Mouse (Mus musculus): ENCODE measurements at regions not wholly inside any gene's neighbourhood (a gene's known extent, or its start where the extent isn't known, plus 50 kb on each side); places are given as distances from the start of the nearest gene placed in this dataset.

DNA sequence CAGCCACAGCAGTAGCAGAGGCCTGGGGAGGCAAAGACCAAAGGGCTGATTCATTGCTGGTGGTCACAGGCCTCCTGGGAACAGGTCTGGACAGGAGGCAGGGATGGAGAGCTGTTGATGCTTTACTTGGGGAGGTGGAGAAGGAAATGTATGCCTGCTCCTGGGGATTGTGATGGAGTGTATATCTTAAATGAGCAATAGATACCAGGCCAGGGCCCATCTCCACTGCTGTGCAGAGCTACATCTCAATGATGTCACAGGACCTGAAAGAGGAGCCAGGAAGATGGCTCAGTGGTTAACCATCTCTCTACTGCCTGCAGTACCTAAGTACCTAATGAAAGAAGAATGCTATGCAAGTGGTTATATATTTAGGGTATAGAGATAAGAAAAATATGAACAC, 132.6 kb downstream of the En1 start:
- Histone ChIP-seq H3K4me1 (no peaks in the 10 kb centered on the region), H3K36me3 (replicated peaks) (no peaks in the 10 kb centered on the region), H3K4me3 (no peak overlapping the region), H3K27me3 (ENCODE audit: poor library complexity, severe bottlenecking) (no peaks in the 10 kb centered on the region), H3K27ac (no peak overlapping the region), H3K9me3 (no peaks in the 10 kb centered on the region)
- no peak for DNase-seq (ENCODE audit: extremely low spot score, low spot score)

DNA sequence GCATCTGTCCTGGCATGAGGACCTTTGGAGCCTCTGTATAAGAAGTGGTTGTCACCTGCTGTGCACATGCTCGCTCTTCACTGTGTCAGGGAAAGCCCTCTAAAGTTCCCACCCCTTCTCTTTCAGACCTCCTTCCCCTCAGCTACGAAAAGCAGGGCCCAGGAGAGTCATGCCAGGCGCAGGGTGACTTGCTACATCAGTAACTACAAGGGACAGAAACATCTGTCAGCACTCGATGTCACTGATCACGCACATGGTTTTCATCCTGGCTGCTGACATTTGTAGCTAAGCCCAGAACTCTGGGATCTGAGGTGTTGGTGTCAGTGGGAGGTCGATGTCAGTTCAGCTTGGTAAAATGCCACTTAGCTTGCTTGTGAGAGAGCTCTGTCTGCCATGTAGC, 137.3 kb downstream of the En1 start:
- H3K9me3 ChIP-seq = no peaks in the 10 kb centered on the region
- 70% methylated on average over 6 of the region's 6 CpGs for WGBS
- H3K4me3 ChIP-seq = no peak overlapping the region
- no peaks in the 10 kb centered on the region for H3K36me3 ChIP-seq (replicated peaks)
- no peak overlapping the region for H3K27ac ChIP-seq
- no peaks in the 10 kb centered on the region for H3K27me3 ChIP-seq (ENCODE audit: poor library complexity, severe bottlenecking)
- DNase-seq (ENCODE audit: extremely low spot score, low spot score) = no peak
- H3K4me1 ChIP-seq = peaks cover 5% of the 10 kb centered on the region; the same call in 1 of the 2 replicates

DNA sequence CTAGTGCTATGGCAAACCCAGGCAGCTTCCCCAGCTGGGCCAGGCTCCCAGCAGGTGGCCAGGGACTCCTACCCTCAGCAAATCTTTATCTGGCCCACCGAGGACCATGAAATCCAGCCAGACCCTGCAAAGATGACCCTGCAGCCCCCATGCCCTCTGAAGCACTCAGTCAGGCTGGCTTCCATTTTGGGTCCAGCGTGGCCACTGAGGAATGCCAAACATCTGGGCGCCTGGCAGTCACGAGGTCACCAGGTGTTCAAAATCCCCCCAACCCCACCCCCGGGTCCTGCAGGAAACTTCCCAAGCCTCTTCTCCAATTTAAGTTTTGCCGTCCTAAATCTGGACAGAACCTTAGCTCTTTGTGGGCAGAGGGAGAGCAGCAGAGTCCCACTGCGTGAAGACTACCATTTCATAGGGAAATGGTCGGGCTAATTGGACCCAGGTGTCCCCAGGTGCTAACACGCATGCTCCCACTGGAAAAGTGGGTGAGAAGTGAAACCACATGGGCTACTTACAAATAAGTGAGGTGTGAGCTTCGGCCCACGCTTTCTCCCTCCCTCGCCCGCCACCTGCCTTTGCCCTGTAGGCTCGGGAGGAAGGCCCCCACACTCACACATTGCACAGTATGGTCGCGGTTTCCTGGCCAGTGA, 139.0 kb downstream of the En1 start:
- no peak overlapping the region for H3K27ac ChIP-seq

DNA sequence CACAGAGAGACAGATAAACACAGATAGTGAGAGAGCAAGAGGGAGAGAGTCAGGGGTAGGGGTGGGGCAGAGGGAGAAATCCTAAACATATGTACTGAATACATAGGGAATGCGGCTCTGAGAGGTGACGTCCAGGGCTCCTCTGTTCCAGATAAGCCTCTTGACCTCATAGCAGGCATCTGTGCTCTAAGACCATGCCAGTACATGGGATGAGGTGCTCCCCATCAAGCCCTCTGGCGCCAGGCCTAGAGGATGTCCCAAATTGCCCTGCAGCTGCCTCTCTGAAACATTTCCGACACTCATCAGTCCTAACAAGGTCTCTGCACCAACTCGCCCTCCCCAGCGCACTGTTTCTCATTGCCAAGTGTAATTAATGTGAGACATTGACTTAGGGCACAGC, 146.7 kb downstream of the En1 start:
- no peak for DNase-seq (ENCODE audit: extremely low spot score, low spot score)
- Histone ChIP-seq H3K36me3 (replicated peaks) (no peaks in the 10 kb centered on the region), H3K27ac (no peak overlapping the region), H3K4me1 (no peaks in the 10 kb centered on the region), H3K4me3 (no peak overlapping the region), H3K9me3 (no peaks in the 10 kb centered on the region), H3K27me3 (ENCODE audit: poor library complexity, severe bottlenecking) (no peaks in the 10 kb centered on the region)
- 82% methylated on average over 6 of the region's 6 CpGs for WGBS

More for the DNA sequence above, 139.0 kb downstream of the En1 start:
- Histone ChIP-seq H3K27me3 (ENCODE audit: poor library complexity, severe bottlenecking) (no peaks in the 10 kb centered on the region), H3K4me1 (peaks cover 5% of the 10 kb centered on the region; the same call in 1 of the 2 replicates), H3K4me3 (no peak overlapping the region), H3K36me3 (replicated peaks) (no peaks in the 10 kb centered on the region), H3K9me3 (no peaks in the 10 kb centered on the region)
- WGBS = 79% methylated on average over 16 of the region's 16 CpGs
- no peak for DNase-seq (ENCODE audit: extremely low spot score, low spot score)

DNA sequence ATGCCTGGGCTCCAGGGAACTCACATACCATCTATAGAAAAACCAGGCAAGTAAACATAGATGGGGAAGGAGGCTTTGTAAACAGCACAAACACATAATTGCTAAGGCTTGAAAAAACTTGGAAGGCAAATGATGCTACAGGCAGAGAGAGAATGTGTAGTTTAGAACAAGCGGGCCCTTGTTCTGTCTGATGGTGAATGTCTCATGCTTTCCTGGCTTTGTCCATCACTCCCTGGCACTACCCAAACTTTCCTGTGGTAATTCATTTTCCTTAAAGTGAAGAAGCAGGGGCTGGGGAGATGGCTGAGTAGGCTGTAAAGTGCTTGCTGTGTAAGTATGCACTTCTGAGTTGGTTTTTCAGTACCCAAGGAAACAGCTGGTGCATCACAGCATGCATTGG, 151.2 kb downstream of the En1 start:
- no peaks in the 10 kb centered on the region for H3K36me3 ChIP-seq (replicated peaks)
- H3K4me1 ChIP-seq = 0 out of 2 replicates have a peak, but pooled peaks cover 3% of the 10 kb centered on the region
- H3K4me3 ChIP-seq = no peak overlapping the region
- DNase-seq (ENCODE audit: extremely low spot score, low spot score) = no peak
- WGBS = 93% methylated on average over 1 of the region's 1 CpGs
- no peak overlapping the region for H3K27ac ChIP-seq
- no peaks in the 10 kb centered on the region for H3K9me3 ChIP-seq
- no peaks in the 10 kb centered on the region for H3K27me3 ChIP-seq (ENCODE audit: poor library complexity, severe bottlenecking)

DNA sequence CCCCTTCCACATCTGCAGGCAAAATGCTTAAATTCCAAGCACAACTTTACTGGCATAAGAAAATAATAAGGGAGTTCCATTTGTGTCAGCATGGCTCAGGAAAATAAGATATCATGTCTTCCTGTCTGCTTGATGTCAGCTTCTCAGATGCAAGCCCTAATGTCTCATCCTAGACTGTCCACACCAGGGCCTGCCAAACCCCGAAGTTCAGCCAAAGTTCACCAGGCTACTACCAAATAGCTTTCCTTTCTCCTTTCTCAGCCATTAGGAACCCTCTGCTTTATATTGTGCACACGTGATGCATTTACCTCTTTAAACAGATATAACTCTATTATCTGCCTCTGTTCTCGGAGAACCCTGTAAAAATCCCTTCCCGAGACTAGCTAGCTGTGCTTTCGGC, 152.1 kb downstream of the En1 start:
- 0 out of 2 replicates have a peak, but pooled peaks cover 3% of the 10 kb centered on the region for H3K4me1 ChIP-seq
- DNase-seq (ENCODE audit: extremely low spot score, low spot score) = no peak
- no peak overlapping the region for H3K27ac ChIP-seq
- 93% methylated on average over 5 of the region's 5 CpGs for WGBS
- H3K27me3 ChIP-seq (ENCODE audit: poor library complexity, severe bottlenecking) = no peaks in the 10 kb centered on the region
- no peaks in the 10 kb centered on the region for H3K9me3 ChIP-seq
- no peak overlapping the region for H3K4me3 ChIP-seq
- no peaks in the 10 kb centered on the region for H3K36me3 ChIP-seq (replicated peaks)

DNA sequence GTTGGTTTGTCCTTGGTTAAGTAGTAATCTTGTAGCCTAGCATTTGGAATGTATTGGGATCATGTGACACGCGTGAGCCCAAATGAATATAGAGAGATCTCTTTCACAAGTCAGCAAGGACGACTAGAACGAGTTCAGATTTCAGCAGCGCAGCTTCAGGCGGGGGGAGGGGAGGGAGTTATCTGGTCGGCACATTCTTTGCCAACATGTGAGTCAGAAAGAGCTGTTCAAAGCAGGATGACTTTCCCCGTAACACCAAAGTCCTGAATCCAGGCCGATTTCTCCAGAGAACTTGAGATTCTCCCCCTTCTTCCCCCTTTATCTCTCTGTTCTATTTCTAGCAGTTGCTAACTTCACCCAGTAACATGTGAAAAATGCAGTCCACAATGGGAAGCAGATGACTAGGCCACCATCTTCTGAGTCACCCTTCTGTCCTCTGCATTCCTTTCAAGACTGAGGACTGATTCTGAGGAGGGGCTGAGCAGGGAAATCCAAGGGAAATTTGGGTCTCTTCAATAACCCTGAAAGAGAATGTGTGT, 155.1 kb downstream of the En1 start:
- 56% methylated on average over 9 of the region's 9 CpGs for WGBS
- Histone ChIP-seq H3K27ac (no peak overlapping the region), H3K4me1 (peaks cover 3% of the 10 kb centered on the region; the same call in 1 of the 2 replicates), H3K9me3 (no peaks in the 10 kb centered on the region), H3K27me3 (ENCODE audit: poor library complexity, severe bottlenecking) (no peaks in the 10 kb centered on the region), H3K4me3 (no peak overlapping the region), H3K36me3 (replicated peaks) (no peaks in the 10 kb centered on the region)
- no peak for DNase-seq (ENCODE audit: extremely low spot score, low spot score)

DNA sequence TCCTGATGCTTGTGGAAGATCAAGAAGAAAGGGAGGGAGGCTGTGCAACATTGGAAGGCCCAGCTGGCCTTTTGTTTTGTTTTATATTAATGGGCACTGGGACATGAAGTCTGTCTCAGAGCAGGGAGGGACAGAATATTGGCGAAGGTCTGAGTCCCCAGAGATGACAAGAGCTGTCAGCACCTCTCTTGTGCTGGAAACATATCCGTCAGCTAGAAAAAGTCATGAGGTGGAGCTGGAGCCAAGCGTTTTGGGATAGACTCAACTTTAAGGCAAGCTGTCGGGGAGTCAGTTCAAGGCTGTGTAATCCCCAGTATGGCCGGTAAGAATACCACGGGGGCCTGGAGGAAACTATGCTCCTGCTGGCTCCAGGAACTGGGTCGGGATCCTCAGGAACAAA, 156.0 kb downstream of the En1 start:
- no peak for DNase-seq (ENCODE audit: extremely low spot score, low spot score)
- H3K27me3 ChIP-seq (ENCODE audit: poor library complexity, severe bottlenecking) = no peaks in the 10 kb centered on the region
- no peaks in the 10 kb centered on the region for H3K36me3 ChIP-seq (replicated peaks)
- peaks cover 3% of the 10 kb centered on the region; the same call in 1 of the 2 replicates for H3K4me1 ChIP-seq
- H3K27ac ChIP-seq = no peak overlapping the region
- no peak overlapping the region for H3K4me3 ChIP-seq
- 84% methylated on average over 7 of the region's 7 CpGs for WGBS
- no peaks in the 10 kb centered on the region for H3K9me3 ChIP-seq

DNA sequence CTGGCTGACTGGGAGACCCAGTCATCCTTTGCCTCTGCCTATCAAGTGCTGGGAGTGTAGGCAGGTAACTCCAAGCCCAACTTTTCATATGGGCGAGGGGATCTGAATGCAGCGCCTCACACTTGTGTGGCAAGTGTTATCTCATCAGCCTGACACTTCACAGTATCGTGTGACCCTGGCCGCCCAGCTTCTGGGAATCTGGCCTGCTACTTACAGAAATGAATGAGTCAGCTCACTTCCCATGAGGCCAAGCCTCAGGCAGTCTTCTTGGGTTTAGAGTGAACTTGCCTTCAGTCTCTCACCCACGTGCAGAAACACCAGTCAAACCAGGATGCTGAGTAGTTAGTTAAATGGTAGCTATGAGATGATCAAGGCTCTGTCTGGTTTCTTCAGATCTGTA, 156.5 kb downstream of the En1 start:
- no peak for DNase-seq (ENCODE audit: extremely low spot score, low spot score)
- H3K4me3 ChIP-seq = no peak overlapping the region
- no peaks in the 10 kb centered on the region for H3K27me3 ChIP-seq (ENCODE audit: poor library complexity, severe bottlenecking)
- H3K27ac ChIP-seq = no peak overlapping the region
- 83% methylated on average over 5 of the region's 5 CpGs for WGBS
- no peaks in the 10 kb centered on the region for H3K9me3 ChIP-seq
- H3K4me1 ChIP-seq = peaks cover 3% of the 10 kb centered on the region; the same call in 1 of the 2 replicates
- H3K36me3 ChIP-seq (replicated peaks) = no peaks in the 10 kb centered on the region

DNA sequence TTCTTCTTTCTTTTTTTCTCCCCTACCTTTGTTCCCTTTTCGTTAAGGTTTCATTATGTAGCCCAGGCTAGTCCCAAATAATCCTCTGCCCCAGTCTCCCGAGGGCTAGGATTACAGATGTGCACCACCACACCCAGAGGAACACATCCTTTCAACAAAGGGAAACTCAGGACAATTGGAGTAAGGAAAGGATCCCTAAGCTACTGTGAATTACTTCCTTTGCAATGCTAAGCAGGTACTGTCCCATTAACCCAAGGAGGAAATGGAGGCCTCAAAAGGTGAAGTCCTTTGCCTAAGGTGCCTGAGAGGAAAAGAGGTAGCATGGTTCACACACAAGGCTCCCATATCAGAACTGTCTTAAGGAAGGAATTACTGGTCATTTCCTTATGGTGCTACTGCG, 157.2 kb downstream of the En1 start:
- no peak overlapping the region for H3K27ac ChIP-seq
- H3K4me3 ChIP-seq = no peak overlapping the region
- H3K36me3 ChIP-seq (replicated peaks) = no peaks in the 10 kb centered on the region
- no peaks in the 10 kb centered on the region for H3K27me3 ChIP-seq (ENCODE audit: poor library complexity, severe bottlenecking)
- DNase-seq (ENCODE audit: extremely low spot score, low spot score) = no peak
- no peaks in the 10 kb centered on the region for H3K9me3 ChIP-seq
- WGBS = 73% methylated on average over 3 of the region's 3 CpGs
- H3K4me1 ChIP-seq = peaks cover 3% of the 10 kb centered on the region; the same call in 1 of the 2 replicates

DNA sequence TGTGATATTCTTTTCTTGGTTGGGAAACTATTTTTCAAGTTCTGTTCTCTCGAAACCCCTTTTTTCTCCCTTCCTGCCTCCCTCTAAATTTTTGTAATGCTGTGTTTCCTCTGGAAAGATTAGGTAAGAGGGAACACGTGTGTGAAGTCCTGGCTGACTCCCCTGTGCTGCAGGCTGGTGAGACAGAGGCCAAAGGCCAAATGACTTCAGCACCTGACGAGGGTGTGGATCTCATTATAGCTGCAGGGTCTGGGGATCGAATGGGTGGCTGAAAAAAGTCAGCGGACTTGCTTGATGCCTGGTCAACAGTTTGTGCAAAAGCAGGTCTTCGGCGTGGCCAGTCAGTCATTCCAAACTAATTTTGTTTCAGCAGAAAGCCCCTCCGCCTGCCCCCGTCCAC, 159.1 kb downstream of the En1 start:
- peaks cover 3% of the 10 kb centered on the region; the same call in 1 of the 2 replicates for H3K4me1 ChIP-seq
- H3K9me3 ChIP-seq = no peaks in the 10 kb centered on the region
- WGBS = 61% methylated on average over 9 of the region's 9 CpGs
- no peaks in the 10 kb centered on the region for H3K27me3 ChIP-seq (ENCODE audit: poor library complexity, severe bottlenecking)
- no peak overlapping the region for H3K4me3 ChIP-seq
- H3K27ac ChIP-seq = no peak overlapping the region
- DNase-seq (ENCODE audit: extremely low spot score, low spot score) = no peak
- H3K36me3 ChIP-seq (replicated peaks) = no peaks in the 10 kb centered on the region

DNA sequence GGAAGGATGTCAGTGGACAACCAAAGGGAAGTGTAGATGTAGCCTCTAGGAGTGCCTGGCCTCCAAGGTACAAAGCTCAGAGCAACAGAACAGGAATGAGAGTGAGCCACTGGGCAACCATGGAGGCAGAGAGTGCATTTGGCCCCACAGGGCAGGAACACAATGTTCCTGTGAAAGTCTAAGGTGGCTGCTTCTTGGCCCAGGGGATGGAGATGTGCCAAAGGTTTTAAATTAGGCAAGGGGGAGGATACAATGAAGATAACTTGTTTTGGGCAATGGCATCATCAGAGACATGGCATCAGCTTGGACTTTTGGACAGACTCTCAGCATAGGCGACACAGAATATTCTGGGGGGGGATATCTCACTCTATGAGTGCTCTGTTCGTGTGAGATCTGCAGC, 160.3 kb downstream of the En1 start:
- H3K27me3 ChIP-seq (ENCODE audit: poor library complexity, severe bottlenecking) = no peaks in the 10 kb centered on the region
- no peak overlapping the region for H3K27ac ChIP-seq
- H3K4me1 ChIP-seq = peaks cover 2% of the 10 kb centered on the region; the same call in 1 of the 2 replicates
- H3K4me3 ChIP-seq = no peak overlapping the region
- no peaks in the 10 kb centered on the region for H3K9me3 ChIP-seq
- H3K36me3 ChIP-seq (replicated peaks) = no peaks in the 10 kb centered on the region
- DNase-seq (ENCODE audit: extremely low spot score, low spot score) = no peak
- 83% methylated on average over 2 of the region's 2 CpGs for WGBS

DNA sequence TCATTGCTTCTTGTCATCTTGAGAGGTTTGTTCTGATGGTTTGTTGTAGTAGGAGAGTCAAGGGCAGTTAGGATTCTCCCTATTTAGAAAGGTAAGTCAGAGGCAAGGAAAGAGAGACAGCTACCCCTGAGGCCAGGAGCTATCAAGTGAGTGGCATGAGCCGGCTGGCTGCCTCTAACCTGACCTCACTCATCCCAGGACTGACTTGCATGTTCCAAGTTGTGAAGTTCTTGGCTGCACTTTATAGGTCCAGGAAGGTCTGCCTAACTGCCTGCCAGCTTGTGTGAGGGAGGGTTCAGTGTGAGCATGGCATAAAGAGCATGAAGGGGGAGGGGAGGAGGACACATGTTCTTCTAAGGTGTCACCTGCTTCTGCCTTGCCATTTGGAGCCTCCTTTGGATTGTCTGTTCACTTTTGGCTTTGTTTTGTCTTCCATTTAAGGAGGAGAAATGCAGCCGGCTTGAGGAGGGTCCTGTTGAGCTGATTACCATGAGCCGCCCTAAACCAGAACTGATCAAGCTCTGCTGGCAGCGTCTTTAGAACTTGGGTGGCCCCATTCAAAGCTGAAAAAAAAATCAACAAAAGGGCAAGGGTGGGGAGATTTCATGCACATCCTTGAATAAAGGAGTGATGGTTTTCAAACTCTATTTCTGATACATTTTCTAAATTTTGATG, 160.8 kb downstream of the En1 start:
- WGBS = 48% methylated on average over 4 of the region's 4 CpGs

More for the DNA sequence above, 160.8 kb downstream of the En1 start:
- Histone ChIP-seq H3K9me3 (no peaks in the 10 kb centered on the region), H3K4me3 (no peak overlapping the region), H3K36me3 (replicated peaks) (no peaks in the 10 kb centered on the region), H3K27ac (no peak overlapping the region), H3K4me1 (no peaks in the 10 kb centered on the region; the same call in 1 of the 2 replicates), H3K27me3 (ENCODE audit: poor library complexity, severe bottlenecking) (no peaks in the 10 kb centered on the region)
- DNase-seq (ENCODE audit: extremely low spot score, low spot score) = no peak
